Comparison of ENCODE assay signal across 8 mouse cellular contexts in genomic region chr10:82127850-82128401, GRCm38 (mm10). TPM values are rescaled to one million over a fixed set of nuclear protein-coding genes. Genes with fewer than 3 reads are reported as not detected.
DNase-seq lines count a peak whose midpoint lies in the region; ATAC-seq lines count a peak whose summit lies in the region.

Gene AU041133 (plus strand): TSS chr10:82128013.

- H3K36me3 ChIP-seq in heart, embryonic 13.5 days = peaks cover 24% of the 10 kb centered on the region
- peaks cover 5% of the 10 kb centered on the region for H3K36me3 ChIP-seq in liver, embryonic 12.5 days
- no peaks in the 10 kb centered on the region for H3K36me3 ChIP-seq in stomach, embryonic 15.5 days

- peak; percentile 91 for DNase-seq in CD4-positive, CD25-positive, alpha-beta regulatory T cell, adult 2 months (ENCODE audit: low read depth, low spot score)
- peak; percentile 8 for DNase-seq in fat pad, adult 2 months (ENCODE audit: extremely low read depth, low read depth, low spot score)
- DNase-seq in kidney, postnatal 10 days = peak; percentile 91
- peak; percentile 73 to 81 for DNase-seq in natural killer cell, adult 2 months (ENCODE audit: low spot score in 2 of 2)

- H3K9ac ChIP-seq in heart, embryonic 13.5 days = peak within 1 kb of the TSS; percentile 89
- peak within 1 kb of the TSS; percentile 65 for H3K9ac ChIP-seq in liver, embryonic 12.5 days
- peak within 1 kb of the TSS; percentile 44; the same call in 1 of the 2 replicates for H3K9ac ChIP-seq in stomach, embryonic 15.5 days

- peak; percentile 83 for ATAC-seq in heart, embryonic 13.5 days (ENCODE audit: extremely low read depth, insufficient number of reproducible peaks, low FRiP score, low TSS enrichment)
- ATAC-seq in liver, embryonic 12.5 days = peak; percentile 99
- peak; percentile 98 for ATAC-seq in stomach, embryonic 15.5 days (ENCODE audit: insufficient read depth, low FRiP score, low read depth)

- H3K27ac ChIP-seq in brown adipose tissue, adult 24 weeks (replicated peaks; ENCODE audit: low read depth, low read length) = 0 out of 2 replicates have a peak within 1 kb of the TSS, but pooled peaks have one; percentile 18
- peak within 1 kb of the TSS; percentile 87 for H3K27ac ChIP-seq in heart, embryonic 13.5 days (replicated peaks)
- peak within 1 kb of the TSS; percentile 67 for H3K27ac ChIP-seq in liver, embryonic 12.5 days
- peak within 1 kb of the TSS; percentile 91 for H3K27ac ChIP-seq in stomach, embryonic 15.5 days

- 2% methylated on average over 41 of the region's 41 CpGs for WGBS in heart, embryonic 13.5 days
- 1% methylated on average over 41 of the region's 41 CpGs for WGBS in liver, embryonic 12.5 days (ENCODE audit: insufficient replicate concordance)
- 2% methylated on average over 41 of the region's 41 CpGs for WGBS in stomach, embryonic 15.5 days

- H3K4me2 ChIP-seq in heart, embryonic 13.5 days = peak within 1 kb of the TSS; percentile 72
- H3K4me2 ChIP-seq in liver, embryonic 12.5 days = peak within 1 kb of the TSS; percentile 74
- H3K4me2 ChIP-seq in stomach, embryonic 15.5 days = peak within 1 kb of the TSS; percentile 66

- peaks cover 53% of the 10 kb centered on the region for H3K9me3 ChIP-seq in heart, embryonic 13.5 days
- H3K9me3 ChIP-seq in liver, embryonic 12.5 days (replicated peaks) = peaks cover 24% of the 10 kb centered on the region
- peaks cover 4% of the 10 kb centered on the region; the same call in 1 of the 2 replicates for H3K9me3 ChIP-seq in stomach, embryonic 15.5 days

- H3K4me1 ChIP-seq in brown adipose tissue, adult 24 weeks (ENCODE audit: control insufficient read depth, insufficient read depth, insufficient read length, low read length) = no peaks in the 10 kb centered on the region
- peaks cover 6% of the 10 kb centered on the region for H3K4me1 ChIP-seq in heart, embryonic 13.5 days
- no peaks in the 10 kb centered on the region for H3K4me1 ChIP-seq in liver, embryonic 12.5 days
- peaks cover 5% of the 10 kb centered on the region; the same call in 1 of the 2 replicates for H3K4me1 ChIP-seq in stomach, embryonic 15.5 days

- no peaks in the 10 kb centered on the region for H3K27me3 ChIP-seq in heart, embryonic 13.5 days (replicated peaks)
- no peaks in the 10 kb centered on the region for H3K27me3 ChIP-seq in liver, embryonic 12.5 days (replicated peaks)
- no peaks in the 10 kb centered on the region for H3K27me3 ChIP-seq in stomach, embryonic 15.5 days (replicated peaks)

- H3K4me3 ChIP-seq in brown adipose tissue, adult 24 weeks (ENCODE audit: insufficient read depth, low read depth, low read length) = peak within 1 kb of the TSS; percentile 81
- H3K4me3 ChIP-seq in heart, embryonic 13.5 days = peak within 1 kb of the TSS; percentile 83
- peak within 1 kb of the TSS; percentile 73 for H3K4me3 ChIP-seq in liver, embryonic 12.5 days
- H3K4me3 ChIP-seq in stomach, embryonic 15.5 days (replicated peaks) = peak within 1 kb of the TSS; percentile 82

RNA-seq across cellular contexts. Expression of gene AU041133, which starts in this region (rescaled TPM):
- polyA plus RNA-seq in brown adipose tissue, adult 24 weeks (2012; ENCODE audit: insufficient read depth, insufficient read length, missing spikeins) = 0.58 and 1.5 TPM in 2 replicates
- 3.4 and 4.4 TPM in 2 replicates for polyA plus RNA-seq in heart, embryonic 13.5 days (2015; fragmentation: Nextera tagmentation; extraction: Ambion mirVana)
- polyA plus RNA-seq in liver, embryonic 12.5 days (2016; fragmentation: Nextera tagmentation; extraction: Ambion mirVana) = 1.4 and 1.8 TPM in 2 replicates
- 6.1 TPM in 2 replicates for polyA plus RNA-seq in stomach, embryonic 15.5 days (2015; fragmentation: Nextera tagmentation; extraction: Ambion mirVana)

Comparison
In these comparisons a context has a peak if more than half of its experiments do, and no peak if none do; other contexts are left out.
1. Peak in every context shown above with its lines: DNase-seq, ATAC-seq, H3K4me3 ChIP-seq and H3K27ac ChIP-seq.
2. DNase-seq: peak in every context shown above with its lines; median percentile 91 in CD4-positive, CD25-positive, alpha-beta regulatory T cell, adult 2 months; 91 in kidney, postnatal 10 days; 77 in natural killer cell, adult 2 months; 8 in fat pad, adult 2 months.
3. H3K27ac ChIP-seq: peak in every context shown above with its lines; median percentile 91 in stomach, embryonic 15.5 days; 87 in heart, embryonic 13.5 days; 67 in liver, embryonic 12.5 days; 18 in brown adipose tissue, adult 24 weeks.